Comparison of ENCODE assay signal across 8 mouse cellular contexts in genomic region chr15:81858138-81858516, GRCm38 (mm10). TPM values are rescaled to one million over a fixed set of nuclear protein-coding genes. Genes with fewer than 3 reads are reported as not detected.
DNase-seq lines count a peak whose midpoint lies in the region; ATAC-seq lines count a peak whose summit lies in the region.

No protein-coding gene starts in this region.

- H3K9me3 ChIP-seq in megakaryocyte, embryonic 14.5 days: no peaks in the 10 kb centered on the region

- no peaks in the 10 kb centered on the region for H3K27me3 ChIP-seq in megakaryocyte, embryonic 14.5 days (replicated peaks)

- intact Hi-C loops in gastrocnemius, postnatal 14 days (cut with DNase I; ENCODE audit: low total_unique reads): no loop called here

- H3K36me3 ChIP-seq in megakaryocyte, embryonic 14.5 days (replicated peaks; ENCODE audit: low read length): peaks cover 18% of the 10 kb centered on the region

- peak; percentile 22 for ATAC-seq in inflammation-experienced regulatory T-cells, adult 6 months

- H3K4me1 ChIP-seq in megakaryocyte, embryonic 14.5 days: peaks cover 48% of the 10 kb centered on the region

- DNase-seq in adipocyte (ENCODE audit: low spot score): peak; percentile 89
- DNase-seq in embryo, embryonic 10 days (ENCODE audit: low spot score): peak; percentile 94
- peak; percentile 91 for DNase-seq in gastrocnemius, postnatal 14 days
- peak; percentile 78 to 96 for DNase-seq in left cerebral cortex, adult 9 months (ENCODE audit: low spot score in 2 of 2)
- DNase-seq in right cerebral cortex, adult 2 months (ENCODE audit: low spot score in 2 of 2): peak; percentile 93 to 95
- DNase-seq in urinary bladder, postnatal 10 days (ENCODE audit: low spot score): peak; percentile 80

- H3K4me3 ChIP-seq in megakaryocyte, embryonic 14.5 days (replicated peaks): peak overlapping the region; percentile 100

RNA-seq across cellular contexts. Expression of gene Tob2, which starts 0.5 kb away (rescaled TPM):
- total RNA-seq in gastrocnemius, postnatal 14 days (2021): 100 to 1,000 TPM in 1 of 2 experiments, 10 to 100 TPM in 1; 44.8 to 106 TPM
- 10 to 100 TPM; 29.7 to 45.8 (median 34.0) TPM for polyA plus RNA-seq in inflammation-experienced regulatory T-cells, adult 6 months (2017; shearing (Covaris generic))
- 16.1 and 26.6 TPM in 2 replicates for polyA plus RNA-seq in megakaryocyte, embryonic 14.5 days (2012; ENCODE audit: insufficient read depth, low replicate concordance)

RNA-seq across cellular contexts. Expression of gene Phf5a, which starts 13.6 kb away (rescaled TPM):
- 10 to 100 TPM; 40.8 to 41.2 TPM for total RNA-seq in gastrocnemius, postnatal 14 days (2021)
- polyA plus RNA-seq in inflammation-experienced regulatory T-cells, adult 6 months (2017; shearing (Covaris generic)): 100 to 1,000 TPM in 1 of 3 experiments, 10 to 100 TPM in 2; 79.6 to 117 (median 95.2) TPM
- 4.8 and 12.6 TPM in 2 replicates for polyA plus RNA-seq in megakaryocyte, embryonic 14.5 days (2012; ENCODE audit: insufficient read depth, low replicate concordance)

RNA-seq across cellular contexts. Expression of gene Aco2, which starts 14.0 kb away (rescaled TPM):
- total RNA-seq in gastrocnemius, postnatal 14 days (2021): 1,000 to 10,000 TPM in 1 of 2 experiments, 100 to 1,000 TPM in 1; 894 to 1,160 TPM
- 100 to 1,000 TPM in 1 of 3 experiments, 10 to 100 TPM in 2; 83.2 to 115 (median 93.9) TPM for polyA plus RNA-seq in inflammation-experienced regulatory T-cells, adult 6 months (2017; shearing (Covaris generic))
- polyA plus RNA-seq in megakaryocyte, embryonic 14.5 days (2012; ENCODE audit: insufficient read depth, low replicate concordance): 36.5 and 110 TPM in 2 replicates

RNA-seq across cellular contexts. Expression of gene Tef, which starts 55.9 kb away (rescaled TPM):
- 100 to 1,000 TPM; 101 to 115 TPM for total RNA-seq in gastrocnemius, postnatal 14 days (2021)
- 10 to 100 TPM in 1 of 3 experiments, 1 to 10 TPM in 2; 2.3 to 14.0 (median 8.8) TPM for polyA plus RNA-seq in inflammation-experienced regulatory T-cells, adult 6 months (2017; shearing (Covaris generic))
- polyA plus RNA-seq in megakaryocyte, embryonic 14.5 days (2012; ENCODE audit: insufficient read depth, low replicate concordance): 6.1 and 10.8 TPM in 2 replicates

Comparison
In these comparisons a context has a peak if more than half of its experiments do, and no peak if none do; other contexts are left out.
1. Peak in every context shown above with its lines: DNase-seq, ATAC-seq and H3K4me3 ChIP-seq.